Mouse (Mus musculus) urinary bladder, postnatal 10 days (tissue): ENCODE data around the gene Acsl3.

Experiments
- DNase-seq: peaks from one replicate; pipeline ENCODE4 v3.0.0; 2022; ENCODE audit warnings: low spot score

Acsl3 gene

DNA sequence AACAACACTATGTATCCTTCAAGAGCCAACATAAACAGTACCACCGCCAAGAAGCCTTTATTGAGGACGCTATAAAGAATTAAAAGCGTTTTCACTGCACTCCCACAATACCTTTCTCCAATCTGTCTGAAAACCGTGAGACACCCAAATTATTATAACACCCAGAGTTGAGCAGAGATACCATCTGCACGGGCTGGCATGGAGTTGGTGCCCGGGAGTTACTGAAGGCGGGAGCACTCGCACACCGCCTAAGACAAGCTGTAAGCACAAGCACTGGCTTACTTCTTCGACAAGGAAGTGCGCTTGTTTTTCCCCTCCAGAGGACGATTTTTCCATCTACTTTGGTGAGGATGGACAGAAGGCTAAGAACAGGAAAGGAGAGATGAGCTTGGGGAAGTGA lies 84.6 kb downstream of the Acsl3 start:
- DNase-seq: no peak

DNA sequence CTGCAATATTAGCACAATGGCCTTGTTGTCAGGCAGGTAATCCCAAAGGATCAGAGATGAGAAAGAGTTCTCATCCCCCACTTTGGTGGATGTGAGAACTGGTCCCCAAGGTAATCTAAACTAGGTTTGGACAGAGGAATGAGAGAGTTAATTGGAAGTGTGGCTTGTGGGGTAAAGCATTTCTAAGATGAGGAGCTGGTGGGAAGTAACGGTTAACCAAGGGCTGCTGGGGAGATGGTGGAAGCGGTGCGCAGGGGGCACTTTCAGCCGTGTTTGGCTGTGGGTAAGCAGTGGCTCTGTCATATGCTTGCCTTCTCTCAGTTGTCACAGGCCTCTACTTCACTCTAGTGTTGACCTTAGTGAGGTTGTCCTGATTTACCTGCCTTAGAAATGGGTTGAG lies 85.7 kb downstream of the Acsl3 start:
- no peak for DNase-seq

DNA sequence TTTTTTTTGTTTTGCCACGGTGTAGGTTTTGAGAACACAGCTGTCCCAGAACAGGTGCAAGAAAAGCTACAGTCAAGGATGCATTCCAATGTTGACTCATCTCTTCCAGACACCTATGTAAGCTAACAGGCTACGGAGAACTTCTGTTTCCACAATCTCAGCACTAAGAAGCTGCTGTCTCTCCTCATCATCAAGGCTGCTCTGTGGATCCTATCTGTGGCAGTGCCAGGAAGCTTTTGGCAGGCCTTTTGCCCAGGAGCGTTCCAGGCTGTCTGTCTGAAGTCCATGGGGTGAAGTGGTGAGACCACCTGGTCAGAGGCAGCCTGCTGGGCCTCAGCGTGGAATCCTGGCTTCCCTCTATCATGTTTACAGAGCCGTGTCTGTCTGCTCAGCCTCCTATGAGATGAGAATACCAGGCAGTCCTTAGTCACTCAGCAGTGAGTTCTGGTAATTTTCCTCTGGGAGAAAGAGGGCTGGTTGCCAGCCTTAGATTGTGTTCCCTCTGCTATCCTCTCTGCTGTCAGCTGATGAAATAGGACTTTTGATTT lies 87.7 kb downstream of the Acsl3 start:
- DNase-seq: no peak
